Mouse (Mus musculus): Measurements from ENCODE around the gene Bcar3.

GRCm38 (mm10) chr3:122492006-122492405 lies 198.1 kb downstream of the Bcar3 start:
- TF ChIP-seq EP300 (IDR thresholded peaks at IDR 0.05; ENCODE audit: low read depth in 1 of 2, low read length in 2 of 2): no peak
- TF ChIP-seq MAFK (IDR thresholded peaks at IDR 0.05; ENCODE audit: borderline replicate concordance, low read depth, low read length): no peak
- TF ChIP-seq CTCF (IDR thresholded peaks at IDR 0.05 in 2 of 3, conservative IDR thresholded peaks at IDR 0.05 in 1 of 3; ENCODE audit: control insufficient read depth in 1 of 3, insufficient read depth in 1 of 3, low read depth in 2 of 3, low read length in 3 of 3, poor library complexity in 1 of 3, severe bottlenecking in 1 of 3): no peak
- no peak for TF ChIP-seq POLR2A (IDR thresholded peaks at IDR 0.05; ENCODE audit: control insufficient read depth in 1 of 2, insufficient read depth in 1 of 2, low read depth in 1 of 2, low read length in 2 of 2, poor library complexity in 1 of 2)

Data from MEL (cell line).